Mouse (Mus musculus) testis, adult 2 months (tissue): ENCODE measurements around the gene Kcna5.

ENCODE experiments used
- CTCF ChIP-seq: fragments of 200-500 bp; IDR thresholded peaks from 2 replicates; pipeline ENCODE4 v1.5.1; 2012; ENCODE audit warnings: low read depth, mild to moderate bottlenecking, inconsistent platforms, low read length, moderate library complexity; ENCODE audit not compliant: control insufficient read depth, insufficient read depth, insufficient replicate concordance
- POLR2A ChIP-seq: fragments of 200-500 bp; IDR thresholded peaks from 2 replicates; pipeline ENCODE4 v1.6.1; 2012; ENCODE audit warnings: low read depth, mild to moderate bottlenecking, inconsistent platforms, low read length, moderate library complexity; ENCODE audit not compliant: control insufficient read depth

GRCm38 (mm10) chr6:126487136-126487535 is 48.1 kb downstream of the Kcna5 start:
- TF ChIP-seq POLR2A (no peak), CTCF (no peak)
